Mouse (Mus musculus): ENCODE measurements around the gene Fam160b1.

DNA sequence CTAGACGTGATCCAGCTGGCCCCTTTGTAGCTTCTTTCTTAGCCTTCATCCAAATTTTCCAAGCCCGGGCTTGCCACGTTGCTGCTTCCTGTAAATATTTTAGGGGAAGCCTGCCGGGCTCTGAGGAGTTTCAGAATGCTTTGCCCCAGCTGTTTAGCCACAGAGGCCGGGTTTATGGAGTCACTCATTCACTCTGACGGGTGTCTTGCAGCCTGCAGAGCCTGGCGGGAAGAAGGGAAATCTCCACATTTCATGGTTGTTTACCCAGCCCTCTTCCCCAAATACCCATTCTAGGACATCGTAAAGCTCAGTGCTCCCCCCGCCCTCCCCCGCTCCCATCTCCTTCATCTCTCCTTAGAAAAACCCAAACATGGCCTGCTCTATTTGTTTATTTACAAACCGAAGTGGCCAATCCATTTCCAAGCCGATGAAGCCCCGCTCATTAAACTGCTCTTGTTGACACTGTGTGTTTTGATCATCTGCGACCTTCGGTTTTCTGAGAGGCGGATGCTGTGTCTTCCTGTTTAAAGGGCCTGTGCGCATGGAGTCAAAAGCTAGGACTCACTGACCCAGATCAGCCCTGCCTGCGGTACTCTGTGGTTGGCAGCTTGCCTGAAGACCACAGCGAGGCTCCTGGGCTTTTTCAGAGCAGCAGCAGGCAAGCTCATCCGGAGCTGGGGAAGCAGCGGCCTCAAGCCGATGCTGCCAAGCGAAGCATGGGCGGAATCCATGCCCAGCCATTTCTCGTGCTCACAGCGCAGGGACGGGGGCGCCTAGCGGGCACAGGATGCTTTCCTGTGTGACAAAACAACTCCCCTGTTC is 51.1 kb downstream of the Fam160b1 start:
- no peak for TF ChIP-seq CTCF (IDR thresholded peaks at IDR 0.05; ENCODE audit: insufficient read depth, low read depth, low read length)
- TF ChIP-seq POLR2A (IDR thresholded peaks at IDR 0.05; ENCODE audit: insufficient read depth, low read depth, low read length), result no peak
